Mouse (Mus musculus) left cerebral cortex, adult 18-20 months (tissue): ENCODE measurements around the gene Zfp386. TPM values are rescaled to one million over a fixed set of nuclear protein-coding genes. Genes with fewer than 3 reads are reported as not detected.

Experiments
- DNase-seq, 2 experiments: peaks; one replicate each; pipeline ENCODE4 v3.0.0; 2021 to 2022; ENCODE audit warnings: low spot score in 2 of 2, mixed read lengths in 1 of 2
- total RNA-seq, 2 experiments: library from RNA; stranded (reverse); gene quantifications; 2 replicates each; pipeline ENCODE4 v1.2.3; 2021

Zfp386 gene
- total RNA-seq, 2 experiments from 2014 or later = 24.6 to 30.7 TPM

GRCm38 (mm10) chr12:116086951-116087600, 39.6 kb downstream of the Zfp386 start:
- no peak for DNase-seq

- DNase-seq = no peak
These were observed 42.3 kb downstream of the Zfp386 start for GRCm38 (mm10) chr12:116089836-116090235.

GRCm38 (mm10) chr12:116094765-116095555, 47.4 kb downstream of the Zfp386 start:
- DNase-seq = no peak

- DNase-seq = no peak
These were observed 48.9 kb downstream of the Zfp386 start for GRCm38 (mm10) chr12:116096361-116096904.

GRCm38 (mm10) chr12:116097166-116097565, 49.6 kb downstream of the Zfp386 start:
- no peak for DNase-seq

GRCm38 (mm10) chr12:116101945-116102344, 54.4 kb downstream of the Zfp386 start:
- no peak for DNase-seq

- no peak for DNase-seq
These were observed 62.2 kb downstream of the Zfp386 start for GRCm38 (mm10) chr12:116109451-116110353.

- no peak for DNase-seq
These were observed 63.6 kb downstream of the Zfp386 start for GRCm38 (mm10) chr12:116111007-116111694.

Other genes starting within 250 kb of the Zfp386 start
- gene Vipr2, start 30.0 kb downstream of the Zfp386 start, total RNA-seq = 1 to 10 TPM; 1.0 to 1.3 TPM
- gene Wdr60, start 215.3 kb downstream of the Zfp386 start, total RNA-seq = 10 to 100 TPM; 17.2 to 18.2 TPM
- gene Gm11027, start 227.7 kb downstream of the Zfp386 start, total RNA-seq = not detected
- gene Esyt2, start 233.5 kb downstream of the Zfp386 start, total RNA-seq = 10 to 100 TPM; 57.8 to 58.5 TPM